Mouse (Mus musculus) embryonic facial prominence, embryonic 11.5 days (tissue): ENCODE measurements around the gene Slc16a13. TPM values are rescaled to one million over a fixed set of nuclear protein-coding genes. Genes with fewer than 3 reads are reported as not detected.

Source experiments
- ATAC-seq: fragments of 200-750 bp; cut with Nextera tagmentation; replicated peaks from 2 replicates; pipeline ENCODE4 v1.8.0; 2017; ENCODE audit warnings: low read depth; ENCODE audit not compliant: insufficient number of reproducible peaks, low FRiP score, low TSS enrichment
- DNase-seq: peaks from one replicate; pipeline ENCODE4 v3.0.0-alpha.2; 2015; ENCODE audit warnings: low spot score
- H3K27ac ChIP-seq: fragments of 300-500 bp; sonication (generic); replicated peaks from 2 replicates; pipeline ENCODE4 v1.5.1; 2014; ENCODE audit warnings: mild to moderate bottlenecking, low read depth, low read length, control low read depth
- H3K27me3 ChIP-seq: fragments of 300-500 bp; sonication (generic); 2 replicates; pipeline ENCODE4 v1.6.1; 2014; ENCODE audit warnings: mild to moderate bottlenecking, low read length, moderate library complexity, mixed read lengths; ENCODE audit not compliant: control insufficient read depth, insufficient read depth
- H3K36me3 ChIP-seq: fragments of 300-500 bp; sonication (generic); replicated peaks from 2 replicates; pipeline ENCODE4 v1.6.1; 2014; ENCODE audit warnings: low read depth, mild to moderate bottlenecking, low read length, moderate library complexity, mixed read lengths; ENCODE audit not compliant: control insufficient read depth, insufficient read depth
- H3K4me1 ChIP-seq: fragments of 300-500 bp; sonication (generic); 2 replicates; pipeline ENCODE4 v1.6.1; 2014; ENCODE audit warnings: low read length, mixed read lengths; ENCODE audit not compliant: control insufficient read depth, insufficient read depth
- H3K4me2 ChIP-seq: fragments of 300-500 bp; sonication (generic); 2 replicates; pipeline ENCODE4 v1.6.1; 2014; ENCODE audit warnings: low read depth, mild to moderate bottlenecking, control low read depth, low read length, moderate library complexity
- H3K4me3 ChIP-seq: fragments of 300-500 bp; sonication (generic); 2 replicates; pipeline ENCODE4 v1.5.1; 2014; ENCODE audit warnings: low read depth, low read length, control low read depth
- H3K9ac ChIP-seq: fragments of 300-500 bp; sonication (generic); replicated peaks from 2 replicates; pipeline ENCODE4 v1.6.1; 2014; ENCODE audit warnings: mild to moderate bottlenecking, control low read depth, low read length
- H3K9me3 ChIP-seq: fragments of 300-500 bp; sonication (generic); replicated peaks from 2 replicates; pipeline ENCODE4 v1.6.1; 2016; ENCODE audit warnings: mild to moderate bottlenecking, low read length, inconsistent platforms, mixed read lengths; ENCODE audit not compliant: control insufficient read depth
- WGBS: fragments of 180-500 bp; shearing (Covaris S2); extraction: QIAGEN DNeasy Blood & Tissue Kit; methylation state at CpG from one replicate; pipeline ENCODE4 v1.1.7; 2014; 5-methylcytosine and 5-hydroxymethylcytosine counted together
- polyA plus RNA-seq: library from polyadenylated mRNA; unstranded; fragments of >200 nt; fragmentation: Nextera tagmentation; extraction: Ambion mirVana; gene quantifications from 2 replicates; pipeline ENCODE4 v1.2.1, GENCODE M21; 2014

Gene Slc16a13
- polyA plus RNA-seq, result 8.5 and 13.4 TPM in 2 replicates

DNA sequence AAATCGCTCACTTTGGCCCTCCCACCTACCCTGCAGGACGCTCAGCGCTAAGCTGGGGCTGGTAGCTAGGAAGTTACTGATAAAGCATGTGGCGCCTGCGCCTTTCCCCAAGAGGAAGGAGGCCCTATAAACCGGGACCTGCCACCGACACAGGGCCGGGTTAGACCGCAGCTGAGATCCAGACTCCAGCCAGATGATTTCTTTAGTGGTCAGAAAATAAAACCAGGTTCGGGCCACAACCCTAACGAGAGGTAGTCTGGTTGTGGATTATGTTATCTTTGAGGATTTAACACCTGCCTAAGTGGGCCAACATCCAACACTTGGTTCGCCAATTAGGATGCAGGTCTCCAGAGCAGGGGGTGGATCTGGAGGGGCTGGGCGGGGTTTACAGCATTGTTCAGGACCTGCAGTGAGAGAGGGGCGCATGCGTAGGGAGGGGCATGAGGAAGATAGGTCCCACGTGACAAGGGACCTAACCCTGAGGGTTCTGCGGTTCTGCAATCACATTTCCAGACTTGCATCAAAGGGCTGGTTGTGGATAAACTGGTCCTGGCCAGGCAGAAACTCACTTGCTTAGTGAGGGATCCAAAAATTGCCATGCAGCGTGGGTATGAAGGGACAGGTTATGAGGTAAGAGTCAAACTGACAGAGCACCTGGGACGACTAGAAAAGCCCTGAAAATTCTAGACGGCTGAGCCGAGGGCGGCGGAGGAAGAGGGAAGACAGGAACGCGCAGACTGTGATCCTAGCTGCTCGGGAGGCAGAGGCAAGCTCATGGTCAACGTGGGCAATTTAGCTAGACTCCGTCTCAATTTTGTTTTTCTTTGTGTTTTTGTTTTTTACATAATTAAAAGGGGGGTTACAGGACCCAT is at the start of gene Slc16a13:
Gene Slc16a13 (minus strand): TSS at position 334 of the 872 bp plus-strand sequence.
- H3K27ac ChIP-seq, result peak within 1 kb of the TSS; percentile 56
- DNase-seq (peak; percentile 96), ATAC-seq (peak; percentile 88)
- no peaks in the 10 kb centered on the region for H3K9me3 ChIP-seq
- peaks cover 21% of the 10 kb centered on the region for H3K27me3 ChIP-seq
- under 1% methylated on average over 28 of the region's 28 CpGs for WGBS
- no peaks in the 10 kb centered on the region; the same call in 1 of the 2 replicates for H3K4me1 ChIP-seq
- H3K4me3 ChIP-seq, result peak within 1 kb of the TSS; percentile 54
- no peaks in the 10 kb centered on the region for H3K36me3 ChIP-seq
- H3K4me2 ChIP-seq, result peak within 1 kb of the TSS; percentile 84
- H3K9ac ChIP-seq, result peak within 1 kb of the TSS; percentile 75

DNA sequence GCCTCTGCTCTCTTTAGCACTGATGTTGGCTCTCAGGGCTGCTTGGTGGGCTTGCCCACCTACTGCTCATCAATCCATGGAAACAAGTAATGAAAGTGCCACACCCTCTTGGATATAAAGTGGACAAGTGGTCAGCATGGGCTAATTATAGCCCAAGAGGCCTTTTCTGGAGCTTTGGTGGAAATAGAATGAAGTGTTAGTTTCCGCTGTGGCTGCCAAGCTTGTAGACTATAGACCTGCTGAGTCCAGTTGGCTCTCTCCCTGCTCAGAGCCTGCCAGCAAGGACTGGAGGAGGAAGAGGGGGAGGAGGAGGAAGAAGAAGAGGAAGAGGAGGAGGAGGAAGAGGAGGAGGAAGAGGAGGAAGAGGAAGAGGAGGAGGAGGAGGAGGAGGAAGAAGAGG is 45.5 kb upstream of the Slc16a13 start:
- H3K9ac ChIP-seq, result no peak overlapping the region
- no peaks in the 10 kb centered on the region for H3K9me3 ChIP-seq
- no peak for DNase-seq
- no peak overlapping the region for H3K4me3 ChIP-seq
- H3K4me1 ChIP-seq, result no peaks in the 10 kb centered on the region
- no peak overlapping the region for H3K4me2 ChIP-seq
- H3K27ac ChIP-seq, result no peak overlapping the region
- H3K36me3 ChIP-seq, result no peaks in the 10 kb centered on the region
- no peak for ATAC-seq
- WGBS, result 68% methylated on average over 1 of the region's 1 CpGs
- no peaks in the 10 kb centered on the region for H3K27me3 ChIP-seq

DNA sequence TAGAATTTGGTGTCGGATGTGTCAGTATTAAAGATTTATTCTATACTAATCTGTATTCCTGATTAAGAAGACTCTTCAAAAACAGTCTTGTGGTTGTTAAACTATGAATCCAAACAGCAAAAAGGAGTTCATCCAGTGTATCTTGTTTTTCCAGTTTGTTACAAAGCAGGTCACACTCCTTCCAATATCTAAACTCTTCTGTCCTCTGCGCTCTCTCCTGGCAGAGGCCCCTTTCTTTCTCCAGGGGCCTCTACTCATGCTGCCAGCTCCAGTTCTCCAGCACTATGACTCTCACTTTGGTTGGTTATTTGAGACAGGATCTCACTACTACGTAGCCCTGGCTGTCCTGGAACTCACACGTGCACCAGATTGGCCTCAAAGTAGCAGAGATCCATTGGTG is 45.0 kb upstream of the Slc16a13 start:
- Histone ChIP-seq H3K4me1 (no peaks in the 10 kb centered on the region), H3K4me3 (no peak overlapping the region), H3K9ac (no peak overlapping the region), H3K9me3 (no peaks in the 10 kb centered on the region), H3K27me3 (no peaks in the 10 kb centered on the region), H3K36me3 (no peaks in the 10 kb centered on the region), H3K4me2 (no peak overlapping the region), H3K27ac (no peak overlapping the region)
- ATAC-seq (no peak), DNase-seq (no peak)
- 74% methylated on average over 4 of the region's 4 CpGs for WGBS

DNA sequence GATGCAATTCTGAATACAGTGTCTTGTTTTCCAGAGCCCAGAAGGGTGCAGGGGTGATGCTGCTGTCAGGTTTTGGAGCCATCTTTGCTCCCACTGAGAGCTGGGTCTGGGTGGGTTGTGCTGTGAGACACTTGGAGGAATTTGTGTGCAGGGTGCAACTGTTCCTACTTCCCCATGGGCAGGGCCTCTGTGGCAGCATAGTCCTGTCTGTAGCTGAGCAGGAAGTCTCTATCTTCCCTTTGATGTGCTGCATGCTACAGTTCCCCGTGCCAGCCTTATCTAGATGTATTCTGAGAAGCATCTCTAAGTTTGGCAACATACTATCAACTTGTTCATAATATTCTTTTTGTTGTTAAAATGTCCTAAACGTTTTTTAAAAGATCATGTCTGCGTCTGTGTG is 44.4 kb upstream of the Slc16a13 start:
- WGBS, result 50% methylated on average over 3 of the region's 3 CpGs
- no peak for ATAC-seq
- H3K9ac ChIP-seq, result no peak overlapping the region

DNA sequence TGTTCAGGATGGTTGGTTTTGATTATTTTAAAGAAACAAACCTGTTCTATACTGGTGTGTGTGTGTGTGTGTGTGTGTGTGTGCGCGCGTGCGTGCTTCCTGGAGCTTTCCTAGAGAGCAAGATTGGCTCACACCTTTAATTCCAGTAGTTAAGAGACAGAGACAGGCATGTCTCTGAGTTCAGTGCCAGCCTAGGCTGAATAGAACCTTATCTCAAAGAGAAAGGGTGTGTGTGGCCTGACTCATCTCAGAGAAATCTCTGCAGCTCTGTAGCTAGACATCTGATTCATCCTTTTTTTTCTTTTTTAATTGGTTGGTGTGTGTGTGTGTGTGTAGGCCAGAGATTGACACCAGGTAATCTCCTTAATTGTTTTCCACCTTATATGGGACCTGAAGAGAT is 38.2 kb upstream of the Slc16a13 start:
- H3K4me3 ChIP-seq, result no peak overlapping the region
- no peak overlapping the region for H3K9ac ChIP-seq
- no peak for DNase-seq

More for the DNA sequence above, 44.4 kb upstream of the Slc16a13 start:
- no peak overlapping the region for H3K4me3 ChIP-seq
- H3K4me1 ChIP-seq, result no peaks in the 10 kb centered on the region
- H3K27me3 ChIP-seq, result no peaks in the 10 kb centered on the region
- DNase-seq, result no peak
- no peaks in the 10 kb centered on the region for H3K9me3 ChIP-seq
- H3K27ac ChIP-seq, result no peak overlapping the region
- H3K4me2 ChIP-seq, result no peak overlapping the region
- no peaks in the 10 kb centered on the region for H3K36me3 ChIP-seq

DNA sequence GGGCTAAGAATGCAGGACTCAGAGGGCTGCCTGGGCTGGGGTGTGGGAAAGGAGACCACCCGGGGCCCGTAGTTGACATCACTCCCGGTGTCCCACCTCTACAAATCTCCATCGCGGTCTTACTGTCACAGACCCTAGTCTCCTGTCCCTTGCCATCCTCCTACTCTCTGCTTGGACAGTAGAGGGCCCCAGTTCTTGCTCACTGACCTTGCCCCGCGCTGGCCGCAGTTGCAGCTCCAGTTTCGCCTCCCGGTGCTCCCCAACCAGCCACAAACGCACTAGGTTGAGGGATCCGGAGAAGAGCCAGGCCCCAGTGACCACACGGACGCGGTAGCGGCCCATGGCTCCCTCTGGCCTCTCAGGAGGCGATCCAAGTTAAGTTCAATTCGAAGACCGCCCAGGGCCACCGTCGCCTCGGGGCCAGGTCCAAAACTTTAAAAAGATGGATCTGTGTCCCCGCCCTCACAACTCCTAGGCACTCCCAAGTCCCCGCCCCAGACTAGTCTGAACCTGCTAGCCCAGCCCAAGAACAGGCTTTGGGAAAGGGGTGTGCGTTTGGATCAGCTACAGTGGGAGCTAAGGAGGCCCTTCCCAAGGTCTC is 34.2 kb upstream of the Slc16a13 start, which contains the start of gene Alox12:
Gene Alox12 (minus strand): TSS at position 423 of the 601 bp plus-strand sequence.
- Histone ChIP-seq H3K9me3 (no peaks in the 10 kb centered on the region), H3K4me2 (peak within 1 kb of the TSS; percentile 27), H3K9ac (0 out of 2 replicates have a peak within 1 kb of the TSS, but pooled peaks have one; percentile 14), H3K4me3 (peak within 1 kb of the TSS; percentile 19), H3K4me1 (no peaks in the 10 kb centered on the region; the same call in 1 of the 2 replicates), H3K27me3 (peaks cover 29% of the 10 kb centered on the region), H3K36me3 (no peaks in the 10 kb centered on the region), H3K27ac (no peak within 1 kb of the TSS)
- no peak for ATAC-seq
- under 1% methylated on average over 25 of the region's 25 CpGs for WGBS
- peak; percentile 43 for DNase-seq

More for the DNA sequence above, 38.2 kb upstream of the Slc16a13 start:
- 95% methylated on average over 4 of the region's 4 CpGs for WGBS
- no peak for ATAC-seq
- Histone ChIP-seq H3K27ac (no peak overlapping the region), H3K9me3 (no peaks in the 10 kb centered on the region), H3K4me1 (no peaks in the 10 kb centered on the region; the same call in 1 of the 2 replicates), H3K27me3 (peaks cover 18% of the 10 kb centered on the region), H3K36me3 (no peaks in the 10 kb centered on the region), H3K4me2 (no peak overlapping the region)

DNA sequence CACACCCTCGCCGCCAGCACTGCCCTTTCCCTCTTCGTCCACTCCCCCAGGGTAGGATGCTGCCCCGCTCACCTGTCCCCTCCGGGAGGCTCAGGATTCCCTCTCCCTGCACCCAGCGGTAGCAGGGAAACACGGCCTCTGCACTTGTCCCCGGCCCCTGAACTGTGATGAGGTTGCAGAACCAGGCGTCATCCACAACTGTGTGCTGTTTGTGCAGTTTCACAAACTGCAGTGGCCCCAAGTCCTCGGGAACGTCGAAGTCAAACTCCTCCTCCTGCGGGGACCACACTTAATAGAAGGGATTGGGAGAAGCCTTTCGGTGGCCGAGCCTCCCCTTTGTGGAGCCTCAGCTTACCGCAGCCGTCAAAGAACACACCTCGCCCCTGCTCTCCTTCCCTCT is 33.5 kb upstream of the Slc16a13 start:
- no peak for ATAC-seq
- 0 out of 2 replicates have a peak overlapping the region, but pooled peaks have one; percentile 13 for H3K9ac ChIP-seq
- peaks cover 29% of the 10 kb centered on the region for H3K27me3 ChIP-seq
- DNase-seq, result no peak
- H3K4me1 ChIP-seq, result no peaks in the 10 kb centered on the region; the same call in 1 of the 2 replicates
- H3K36me3 ChIP-seq, result no peaks in the 10 kb centered on the region
- no peak overlapping the region for H3K27ac ChIP-seq
- WGBS, result 4% methylated on average over 18 of the region's 18 CpGs
- H3K4me2 ChIP-seq, result no peak overlapping the region; the same call in 1 of the 2 replicates
- no peaks in the 10 kb centered on the region for H3K9me3 ChIP-seq
- no peak overlapping the region for H3K4me3 ChIP-seq

DNA sequence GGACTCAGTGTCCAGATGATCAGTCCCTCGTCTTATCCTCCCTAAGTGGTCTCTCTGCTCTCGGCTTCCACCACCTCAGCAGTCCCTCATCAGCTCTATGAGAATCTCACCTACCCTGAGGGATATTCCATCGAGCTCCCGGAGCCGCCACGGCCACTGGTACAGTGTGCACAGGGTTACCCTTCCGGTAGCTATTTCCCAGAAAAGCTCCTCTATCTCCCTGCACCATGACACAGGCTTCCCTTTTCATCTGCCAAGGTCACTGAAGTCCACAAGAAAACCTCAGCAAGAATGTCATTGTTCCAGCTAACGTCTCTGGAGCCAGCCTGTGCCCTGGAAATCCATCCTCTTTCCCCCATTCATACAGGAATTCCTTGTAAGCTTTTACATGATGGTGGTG is 31.0 kb upstream of the Slc16a13 start:
- H3K4me2 ChIP-seq, result no peak overlapping the region
- DNase-seq, result no peak
- H3K4me3 ChIP-seq, result no peak overlapping the region
- no peak for ATAC-seq
- no peak overlapping the region for H3K27ac ChIP-seq
- no peaks in the 10 kb centered on the region for H3K9me3 ChIP-seq
- H3K4me1 ChIP-seq, result no peaks in the 10 kb centered on the region; the same call in 1 of the 2 replicates
- peaks cover 29% of the 10 kb centered on the region for H3K27me3 ChIP-seq
- H3K9ac ChIP-seq, result no peak overlapping the region
- WGBS, result 84% methylated on average over 8 of the region's 8 CpGs
- no peaks in the 10 kb centered on the region for H3K36me3 ChIP-seq
